Mouse (Mus musculus): ENCODE results near the gene Adprm. TPM values are rescaled to one million over a fixed set of nuclear protein-coding genes. Genes with fewer than 3 reads are reported as not detected.
"Not testable (repeated sequence)": the region's sequence is repeated elsewhere in the genome, so short reads cannot be mapped to it uniquely, and the experiment has no call there.

Gene Adprm
- 10 to 100 TPM; 20.9 to 29.2 TPM for total RNA-seq (2021)

DNA sequence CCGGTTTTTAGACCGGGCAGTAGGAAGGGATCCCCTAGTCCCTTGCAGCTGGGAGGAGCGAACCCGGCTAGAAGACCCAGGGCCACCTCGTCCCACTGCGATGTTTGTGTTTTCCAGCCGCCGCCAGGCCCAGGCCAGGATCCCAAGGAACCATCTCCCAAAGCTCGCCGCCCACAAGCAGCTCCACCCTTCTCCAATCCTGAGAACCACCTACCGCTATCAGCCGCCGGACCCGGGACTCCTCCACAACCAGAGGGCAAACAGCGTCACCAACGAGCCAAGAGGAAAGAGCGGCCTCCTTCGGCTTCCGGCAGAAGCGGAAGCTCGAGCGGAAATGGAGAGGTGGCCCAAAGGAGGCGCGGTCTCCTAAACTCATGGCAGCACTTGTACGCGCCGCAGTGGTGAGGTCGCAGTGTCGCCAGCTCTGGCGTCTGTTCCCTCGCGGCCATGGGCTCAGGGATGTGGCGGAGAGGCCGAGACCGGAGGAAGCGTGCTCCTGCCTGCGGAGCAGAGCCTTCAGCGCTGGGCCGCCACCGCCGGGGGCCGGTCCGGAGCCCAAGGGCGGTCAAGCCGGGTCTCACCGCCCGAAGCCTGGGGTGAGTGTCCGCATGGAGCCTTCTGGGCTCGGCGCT lies at the start of gene Adprm, which contains the start of gene Sco1:
Gene Adprm (minus strand): TSS at position 274 of the 632 bp plus-strand sequence.
Gene Sco1 (plus strand): TSS at position 350 of the 632 bp plus-strand sequence.
- DNase-seq (ENCODE audit: extremely low spot score in 1 of 2, low spot score in 1 of 2), result peak; percentile 73 to 77

- DNase-seq (ENCODE audit: extremely low spot score in 1 of 2, low spot score in 1 of 2), result peak in 1 of 2 experiments; percentile 69
Measured at GRCm38 (mm10) chr11:67101713-67102112, 49.3 kb upstream of the Adprm start.

- DNase-seq (ENCODE audit: extremely low spot score in 1 of 2, low spot score in 1 of 2), result peak in 1 of 2 experiments; percentile 37
Measured at GRCm38 (mm10) chr11:67100169-67100568, 47.8 kb upstream of the Adprm start.

DNA sequence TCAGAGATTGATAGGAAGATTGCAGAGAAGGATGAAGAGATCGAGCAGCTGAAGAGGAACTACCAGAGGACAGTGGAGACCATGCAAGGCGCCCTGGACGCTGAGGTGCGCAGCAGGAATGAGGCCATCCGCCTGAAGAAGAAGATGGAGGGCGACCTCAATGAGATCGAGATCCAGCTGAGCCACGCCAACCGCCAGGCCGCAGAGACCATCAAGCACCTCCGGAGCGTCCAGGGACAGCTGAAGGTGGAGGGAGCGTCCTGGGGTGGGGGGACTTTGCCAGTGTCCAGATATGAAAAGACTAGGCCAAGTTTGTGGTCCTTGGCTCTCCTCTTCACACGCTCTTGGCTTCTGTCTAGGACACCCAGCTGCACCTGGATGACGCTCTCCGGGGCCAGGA lies 46.8 kb upstream of the Adprm start:
- no peak for DNase-seq (ENCODE audit: extremely low spot score in 1 of 2, low spot score in 1 of 2)

DNA sequence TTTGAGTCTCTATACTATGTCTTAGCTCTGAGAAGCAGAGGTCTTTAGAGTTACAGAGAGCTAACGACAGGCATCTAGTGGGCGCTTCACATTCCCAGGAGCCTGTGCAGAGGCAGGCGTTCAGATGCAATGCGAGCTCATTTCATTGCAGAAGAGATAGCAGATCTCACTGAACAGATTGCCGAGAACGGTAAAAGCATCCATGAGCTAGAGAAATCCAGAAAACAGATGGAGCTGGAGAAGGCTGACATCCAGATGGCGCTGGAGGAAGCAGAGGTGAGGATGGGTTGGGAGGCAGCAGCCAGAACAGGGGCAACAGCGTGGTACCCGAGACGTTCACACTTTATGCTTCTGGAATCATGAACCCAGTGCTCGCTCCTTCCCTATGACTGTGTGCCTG lies 46.0 kb upstream of the Adprm start:
- DNase-seq (ENCODE audit: extremely low spot score in 1 of 2, low spot score in 1 of 2), result no peak

GRCm38 (mm10) chr11:67097709-67098108 lies 45.3 kb upstream of the Adprm start:
- no peak for DNase-seq (ENCODE audit: extremely low spot score in 1 of 2, low spot score in 1 of 2)

DNA sequence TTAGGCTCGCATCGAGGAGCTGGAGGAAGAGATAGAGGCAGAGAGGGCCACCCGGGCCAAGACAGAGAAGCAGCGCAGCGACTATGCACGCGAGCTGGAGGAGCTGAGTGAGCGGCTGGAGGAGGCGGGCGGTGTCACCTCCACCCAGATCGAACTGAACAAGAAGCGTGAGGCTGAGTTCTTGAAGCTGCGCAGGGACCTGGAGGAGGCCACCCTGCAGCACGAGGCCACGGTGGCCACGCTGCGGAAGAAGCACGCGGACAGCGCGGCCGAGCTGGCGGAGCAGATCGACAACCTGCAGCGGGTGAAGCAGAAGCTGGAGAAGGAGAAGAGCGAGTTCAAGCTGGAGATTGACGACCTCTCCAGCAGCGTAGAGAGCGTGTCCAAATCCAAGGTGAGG lies 42.1 kb upstream of the Adprm start:
- DNase-seq (ENCODE audit: extremely low spot score in 1 of 2, low spot score in 1 of 2), result no peak

DNA sequence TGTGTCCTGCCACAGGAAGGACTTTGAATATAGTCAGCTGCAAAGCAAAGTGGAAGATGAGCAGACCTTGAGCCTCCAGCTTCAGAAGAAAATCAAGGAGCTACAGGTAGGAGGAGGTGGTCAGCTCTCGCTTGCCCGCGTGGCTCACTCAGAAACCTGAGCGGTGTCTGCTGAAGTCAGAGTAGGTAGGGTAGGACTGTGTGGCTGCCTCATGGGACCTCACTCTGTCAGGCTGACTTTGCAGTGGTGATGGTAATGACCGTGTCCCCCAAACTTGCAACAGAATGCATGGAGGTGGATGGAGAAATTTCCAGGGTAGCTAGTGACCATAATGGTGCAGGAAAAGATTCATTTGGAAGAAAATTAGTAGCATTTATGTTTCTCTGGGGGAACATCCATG lies 41.3 kb upstream of the Adprm start:
- no peak for DNase-seq (ENCODE audit: extremely low spot score in 1 of 2, low spot score in 1 of 2)

GRCm38 (mm10) chr11:67093201-67093600 lies 40.8 kb upstream of the Adprm start:
- no peak for DNase-seq (ENCODE audit: extremely low spot score in 1 of 2, low spot score in 1 of 2)

DNA sequence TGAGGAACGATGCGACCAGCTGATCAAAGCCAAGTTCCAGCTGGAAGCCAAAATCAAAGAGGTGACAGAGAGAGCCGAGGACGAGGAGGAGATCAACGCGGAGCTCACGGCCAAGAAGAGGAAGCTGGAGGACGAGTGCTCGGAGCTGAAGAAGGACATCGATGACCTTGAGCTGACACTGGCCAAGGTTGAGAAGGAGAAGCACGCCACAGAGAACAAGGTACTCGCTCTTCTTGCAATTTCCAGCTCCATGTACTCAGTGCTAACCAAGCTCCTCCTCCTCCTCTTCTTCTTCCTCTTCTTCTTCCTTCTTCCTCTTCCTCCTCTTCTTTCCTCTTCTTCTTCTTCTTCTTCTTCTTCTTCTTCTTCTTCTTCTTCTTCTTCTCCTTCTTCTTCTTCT lies 40.0 kb upstream of the Adprm start:
- not testable (repeated sequence) for DNase-seq (ENCODE audit: extremely low spot score in 1 of 2, low spot score in 1 of 2)

DNA sequence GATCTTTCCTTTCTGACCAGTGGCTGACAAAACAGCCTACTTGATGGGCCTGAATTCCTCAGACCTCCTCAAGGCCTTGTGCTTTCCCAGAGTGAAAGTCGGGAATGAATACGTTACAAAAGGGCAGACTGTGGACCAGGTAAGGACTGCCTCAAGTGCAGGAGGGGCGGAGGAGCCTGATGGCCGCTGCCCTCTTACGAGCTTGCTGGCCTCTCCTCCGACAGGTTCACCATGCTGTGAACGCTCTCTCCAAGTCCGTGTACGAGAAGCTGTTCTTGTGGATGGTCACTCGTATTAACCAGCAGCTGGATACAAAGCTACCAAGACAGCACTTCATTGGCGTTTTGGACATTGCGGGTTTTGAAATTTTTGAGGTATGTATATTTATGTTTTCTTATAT lies 34.8 kb upstream of the Adprm start:
- no peak for DNase-seq (ENCODE audit: extremely low spot score in 1 of 2, low spot score in 1 of 2)

DNA sequence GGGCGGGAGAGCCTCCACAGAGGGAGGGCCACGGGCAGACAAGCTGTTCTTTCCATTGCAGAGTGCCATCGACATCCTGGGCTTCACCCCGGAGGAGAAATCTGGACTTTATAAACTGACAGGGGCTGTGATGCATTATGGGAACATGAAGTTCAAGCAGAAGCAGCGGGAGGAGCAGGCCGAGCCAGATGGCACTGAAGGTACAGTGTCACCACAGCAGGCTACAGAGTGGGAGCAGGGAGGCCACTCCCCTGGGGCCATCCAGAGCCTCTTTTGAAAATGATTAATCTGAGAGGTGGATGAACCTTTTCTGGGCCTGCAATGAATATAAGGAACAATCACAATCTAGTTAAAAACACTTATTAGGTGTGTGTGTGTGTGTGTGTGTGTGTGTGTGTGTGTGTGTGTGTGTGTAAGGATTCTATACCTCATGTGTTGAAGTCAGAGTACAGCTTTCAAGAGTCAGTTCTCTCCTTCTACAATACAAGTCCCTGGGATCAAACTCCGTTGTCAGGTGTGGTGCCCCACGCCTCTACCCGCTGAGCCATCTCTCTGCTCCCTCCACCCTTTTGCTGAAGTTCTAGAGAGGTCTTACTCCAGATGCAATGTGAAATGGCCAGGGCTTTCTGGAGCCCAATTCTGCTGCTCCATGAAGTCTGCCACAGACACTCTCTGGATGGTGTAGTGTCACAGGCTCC lies 34.2 kb upstream of the Adprm start:
- no peak for DNase-seq (ENCODE audit: extremely low spot score in 1 of 2, low spot score in 1 of 2)

DNA sequence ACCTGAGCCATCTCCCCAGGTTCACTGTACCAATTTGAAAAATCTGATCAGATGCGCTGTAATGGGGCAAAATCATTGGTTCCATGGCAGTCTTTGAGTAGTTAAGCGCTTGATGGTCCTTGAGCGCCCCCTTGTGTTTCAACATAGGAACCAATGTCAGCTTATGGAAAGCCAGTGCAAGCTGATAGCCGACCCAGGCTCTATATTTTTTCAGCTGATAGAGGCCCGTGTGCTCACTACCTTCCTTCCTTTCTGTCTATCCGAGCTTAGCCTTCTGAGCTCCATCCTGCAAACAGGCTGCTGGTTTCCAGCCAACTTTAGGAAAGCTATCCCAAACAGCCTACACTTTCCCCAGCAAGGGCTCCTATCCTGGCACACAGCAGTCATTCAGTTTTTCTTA lies 33.1 kb upstream of the Adprm start:
- DNase-seq (ENCODE audit: extremely low spot score in 1 of 2, low spot score in 1 of 2), result peak in 1 of 2 experiments; percentile 81

DNA sequence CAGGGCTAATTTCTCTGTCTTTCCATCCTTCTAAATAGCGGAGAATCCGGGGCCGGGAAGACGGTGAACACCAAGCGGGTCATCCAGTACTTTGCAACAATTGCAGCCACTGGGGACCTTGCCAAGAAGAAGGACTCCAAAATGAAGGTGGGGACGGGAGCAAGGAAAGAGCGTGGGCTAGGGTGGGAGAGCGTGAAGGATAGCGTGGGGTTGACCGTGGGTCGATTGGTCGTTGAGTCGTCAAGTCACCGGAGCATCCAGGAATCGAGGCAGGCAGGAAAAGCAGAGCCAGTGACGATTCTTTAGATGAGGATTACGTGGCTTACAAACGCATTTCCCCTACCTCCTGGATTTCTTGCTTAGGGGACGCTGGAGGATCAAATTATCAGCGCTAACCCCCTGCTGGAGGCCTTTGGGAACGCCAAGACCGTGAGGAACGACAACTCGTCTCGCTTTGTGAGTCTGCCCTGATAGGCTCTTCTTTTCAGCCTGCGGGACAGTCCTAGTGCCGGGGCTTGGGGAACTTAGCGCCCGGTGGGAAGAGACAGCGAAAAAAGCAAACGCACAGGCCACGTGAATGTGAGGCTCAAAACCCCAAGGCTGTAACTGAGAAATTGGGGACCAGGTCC lies 31.4 kb upstream of the Adprm start:
- no peak for DNase-seq (ENCODE audit: extremely low spot score in 1 of 2, low spot score in 1 of 2)

DNA sequence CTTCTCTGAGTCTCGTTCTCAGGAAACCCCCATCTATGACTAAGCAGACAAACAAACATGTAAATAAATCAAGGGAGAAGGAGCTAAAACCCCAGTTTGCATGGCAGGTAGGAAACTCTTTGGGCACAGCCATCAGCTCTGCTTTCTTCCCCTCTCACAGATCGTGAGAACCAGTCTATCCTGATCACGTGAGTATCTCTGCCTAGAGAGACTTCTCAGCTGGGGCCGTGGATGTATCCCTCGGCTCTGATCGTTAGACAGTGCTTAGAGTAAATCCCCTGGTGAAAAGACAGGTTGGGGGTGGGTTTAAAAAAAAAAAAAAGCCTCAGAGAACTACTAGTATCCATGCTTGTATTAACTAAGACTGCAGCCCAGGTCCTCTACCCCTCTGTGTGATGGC lies 30.8 kb upstream of the Adprm start:
- no peak for DNase-seq (ENCODE audit: extremely low spot score in 1 of 2, low spot score in 1 of 2)

- no peak for DNase-seq (ENCODE audit: extremely low spot score in 1 of 2, low spot score in 1 of 2)
Measured at GRCm38 (mm10) chr11:67082793-67083192, 30.4 kb upstream of the Adprm start.

DNA sequence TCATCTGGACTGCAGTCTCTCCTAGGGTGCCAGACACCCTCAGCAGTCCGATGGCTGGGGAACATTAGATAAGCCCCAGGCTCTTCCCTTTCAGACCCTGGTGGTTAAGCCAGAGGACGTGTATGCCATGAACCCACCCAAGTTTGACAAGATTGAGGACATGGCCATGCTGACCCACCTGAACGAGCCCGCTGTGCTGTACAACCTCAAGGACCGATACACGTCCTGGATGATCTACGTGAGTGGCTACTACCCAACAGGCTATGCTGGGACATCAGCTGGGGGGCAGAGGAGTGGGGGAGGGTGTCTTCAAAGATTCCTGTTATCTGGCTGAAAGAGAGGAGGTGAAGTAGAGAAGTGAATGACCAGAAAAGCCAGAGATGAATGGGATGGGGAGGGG lies 29.8 kb upstream of the Adprm start:
- DNase-seq (ENCODE audit: extremely low spot score in 1 of 2, low spot score in 1 of 2), result no peak

DNA sequence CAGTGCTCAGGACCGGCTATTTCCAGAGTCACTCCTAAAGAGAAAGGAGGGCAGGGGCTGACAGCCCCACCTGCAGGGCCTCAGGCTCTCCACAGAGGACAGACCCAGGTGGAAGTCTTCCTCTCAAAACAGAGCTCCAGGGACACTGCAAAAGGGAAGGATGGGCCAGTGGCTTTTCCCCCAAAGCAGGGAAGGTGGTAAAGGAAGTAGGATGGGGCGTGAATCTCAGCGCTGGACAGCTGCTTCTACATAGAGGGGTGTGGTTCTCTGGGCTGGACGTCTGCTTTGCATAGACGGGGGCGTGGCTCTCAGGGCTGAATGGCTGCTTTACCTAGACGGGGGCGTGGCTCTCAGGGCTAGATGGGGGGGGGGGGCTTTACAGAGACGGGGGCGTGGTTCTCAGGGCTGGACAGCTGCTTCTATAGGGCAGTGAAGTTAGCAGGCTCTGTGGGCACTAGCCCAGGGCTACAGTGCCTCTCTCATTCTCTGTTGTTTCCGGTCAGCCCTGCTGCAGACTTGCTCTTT lies 28.8 kb upstream of the Adprm start:
- no peak for DNase-seq (ENCODE audit: extremely low spot score in 1 of 2, low spot score in 1 of 2)

- DNase-seq (ENCODE audit: extremely low spot score in 1 of 2, low spot score in 1 of 2), result peak in 1 of 2 experiments; percentile 70
Measured at GRCm38 (mm10) chr11:67080168-67080567, 27.8 kb upstream of the Adprm start.

DNA sequence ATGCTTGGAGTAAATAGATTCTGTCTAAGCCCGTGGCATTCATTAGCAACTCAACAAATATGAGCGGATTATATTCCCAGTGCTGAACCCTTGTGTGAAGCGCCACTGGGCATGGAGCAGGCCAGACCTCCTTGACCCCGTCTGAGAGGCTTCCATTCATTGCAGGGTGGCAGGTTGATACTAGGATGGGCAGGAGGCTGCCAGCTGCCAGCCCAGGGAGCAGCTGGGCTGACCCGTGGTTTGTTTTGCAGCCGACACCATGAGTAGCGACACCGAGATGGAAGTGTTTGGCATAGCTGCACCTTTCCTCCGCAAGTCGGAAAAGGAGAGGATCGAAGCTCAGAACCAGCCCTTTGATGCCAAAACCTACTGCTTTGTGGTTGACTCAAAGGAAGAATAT lies 27.3 kb upstream of the Adprm start:
- no peak for DNase-seq (ENCODE audit: extremely low spot score in 1 of 2, low spot score in 1 of 2)

DNA sequence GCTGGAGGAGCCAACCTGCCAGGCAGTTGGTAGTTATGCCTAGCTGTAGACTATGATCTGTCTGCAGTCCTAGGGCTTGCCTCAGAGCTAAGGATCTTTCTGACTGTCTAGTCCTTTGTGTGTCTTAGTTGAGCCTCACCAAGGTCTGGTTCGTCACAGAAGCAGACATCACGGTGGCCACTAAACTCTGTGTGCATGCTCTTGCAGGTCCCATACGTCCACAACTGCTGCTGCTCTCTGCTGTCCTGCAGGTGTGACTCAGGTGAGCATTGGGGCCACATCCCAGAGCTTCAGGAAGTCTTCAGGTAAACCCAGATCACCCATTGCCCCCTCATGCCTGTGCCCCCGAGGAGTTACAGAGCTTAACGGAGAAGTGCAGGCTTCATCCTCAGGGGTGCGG lies 26.5 kb upstream of the Adprm start:
- DNase-seq (ENCODE audit: extremely low spot score in 1 of 2, low spot score in 1 of 2), result no peak
